Mouse (Mus musculus) lung, embryonic 16.5 days (tissue): ENCODE measurements around the gene Fbxl18. TPM values are rescaled to one million over a fixed set of nuclear protein-coding genes. Genes with fewer than 3 reads are reported as not detected.

Source experiments
- ATAC-seq: fragments of 200-750 bp; cut with Nextera tagmentation; 2 replicates; pipeline ENCODE4 v1.8.0; 2017; ENCODE audit warnings: low read depth, mild to moderate bottlenecking, moderate library complexity
- H3K27ac ChIP-seq: fragments of 300-500 bp; sonication (generic); 2 replicates; pipeline ENCODE4 v1.5.1; 2014; ENCODE audit warnings: mild to moderate bottlenecking, control low read depth, low read length
- H3K27me3 ChIP-seq: fragments of 300-500 bp; sonication (generic); 2 replicates; pipeline ENCODE4 v1.6.1; 2014; ENCODE audit warnings: low read depth, low read length, mixed read lengths; ENCODE audit not compliant: control insufficient read depth, insufficient read depth
- H3K36me3 ChIP-seq: fragments of 300-500 bp; sonication (generic); 2 replicates; pipeline ENCODE4 v1.6.1; 2014; ENCODE audit warnings: low read length; ENCODE audit not compliant: control insufficient read depth, insufficient read depth
- H3K4me1 ChIP-seq: fragments of 300-500 bp; sonication (generic); replicated peaks from 2 replicates; pipeline ENCODE4 v1.6.1; 2014; ENCODE audit warnings: low read length, mixed read lengths; ENCODE audit not compliant: control insufficient read depth, insufficient read depth
- H3K4me2 ChIP-seq: fragments of 300-500 bp; sonication (generic); 2 replicates; pipeline ENCODE4 v1.6.1; 2014; ENCODE audit warnings: low read depth, low read length, control low read depth
- H3K4me3 ChIP-seq: fragments of 300-500 bp; sonication (generic); 2 replicates; pipeline ENCODE4 v1.5.1; 2014; ENCODE audit warnings: mild to moderate bottlenecking, low read length, control low read depth
- H3K9ac ChIP-seq: fragments of 300-500 bp; sonication (generic); 2 replicates; pipeline ENCODE4 v1.6.1; 2014; ENCODE audit warnings: low read length, control low read depth
- H3K9me3 ChIP-seq: fragments of 300-500 bp; sonication (generic); 2 replicates; pipeline ENCODE4 v1.6.1; 2016; ENCODE audit warnings: low read length; ENCODE audit not compliant: control insufficient read depth
- WGBS: fragments of 180-500 bp; shearing (Covaris S2); extraction: QIAGEN DNeasy Blood & Tissue Kit; methylation state at CpG from one replicate; pipeline ENCODE4 v1.1.7; 2014; 5-methylcytosine and 5-hydroxymethylcytosine counted together
- polyA plus RNA-seq: library from polyadenylated mRNA; unstranded; fragments of >200 nt; fragmentation: Nextera tagmentation; extraction: Ambion mirVana; gene quantifications from 2 replicates; pipeline ENCODE4 v1.2.1, GENCODE M21; 2015

The Fbxl18 gene
- polyA plus RNA-seq, 1 experiment from 2014 or later: 10.3 TPM

- Histone ChIP-seq H3K36me3 (peaks cover 52% of the 10 kb centered on the region), H3K4me3 (peak overlapping the region; percentile 6; the same call in 1 of the 2 replicates), H3K9ac (no peak overlapping the region), H3K9me3 (no peaks in the 10 kb centered on the region), H3K27ac (peak overlapping the region; percentile 39), H3K4me1 (peaks cover 18% of the 10 kb centered on the region), H3K27me3 (no peaks in the 10 kb centered on the region), H3K4me2 (0 out of 2 replicates have a peak overlapping the region, but pooled peaks have one; percentile 2)
- ATAC-seq: no peak
- WGBS: 44% methylated on average over 5 of the region's 5 CpGs
Measured at GRCm38 (mm10) chr5:142902506-142903314, 7.5 kb upstream of the Fbxl18 start.

GRCm38 (mm10) chr5:142901846-142902505 is 6.8 kb upstream of the Fbxl18 start:
- Histone ChIP-seq H3K27ac (0 out of 2 replicates have a peak overlapping the region, but pooled peaks have one; percentile 14), H3K4me2 (no peak overlapping the region), H3K9me3 (no peaks in the 10 kb centered on the region), H3K36me3 (peaks cover 52% of the 10 kb centered on the region), H3K27me3 (no peaks in the 10 kb centered on the region), H3K4me3 (no peak overlapping the region; the same call in 1 of the 2 replicates), H3K4me1 (peaks cover 13% of the 10 kb centered on the region), H3K9ac (no peak overlapping the region)
- no peak for ATAC-seq
- WGBS: 47% methylated on average over 4 of the region's 4 CpGs

- Histone ChIP-seq H3K27ac (no peak overlapping the region), H3K4me1 (peaks cover 13% of the 10 kb centered on the region), H3K4me2 (no peak overlapping the region), H3K36me3 (peaks cover 52% of the 10 kb centered on the region), H3K27me3 (no peaks in the 10 kb centered on the region), H3K9me3 (no peaks in the 10 kb centered on the region), H3K4me3 (no peak overlapping the region), H3K9ac (no peak overlapping the region)
- WGBS: 64% methylated on average over 7 of the region's 7 CpGs
- ATAC-seq: no peak
Measured at GRCm38 (mm10) chr5:142901355-142901802, 6.2 kb upstream of the Fbxl18 start.

- H3K4me1 ChIP-seq: peaks cover 17% of the 10 kb centered on the region
- H3K4me3 ChIP-seq: no peak overlapping the region
- H3K9me3 ChIP-seq: no peaks in the 10 kb centered on the region
- H3K36me3 ChIP-seq: peaks cover 52% of the 10 kb centered on the region
- ATAC-seq: no peak
- no peak overlapping the region for H3K4me2 ChIP-seq
- WGBS: 75% methylated on average over 7 of the region's 7 CpGs
- H3K27ac ChIP-seq: no peak overlapping the region
- no peak overlapping the region for H3K9ac ChIP-seq
- no peaks in the 10 kb centered on the region for H3K27me3 ChIP-seq
Measured at GRCm38 (mm10) chr5:142900651-142901050, 5.4 kb upstream of the Fbxl18 start.

GRCm38 (mm10) chr5:142899932-142900533 is 4.8 kb upstream of the Fbxl18 start:
- Histone ChIP-seq H3K4me3 (no peak overlapping the region), H3K36me3 (peaks cover 48% of the 10 kb centered on the region), H3K27ac (no peak overlapping the region)

GRCm38 (mm10) chr5:142899057-142899601 is 3.9 kb upstream of the Fbxl18 start:
- no peak for ATAC-seq
- Histone ChIP-seq H3K36me3 (peaks cover 40% of the 10 kb centered on the region), H3K9me3 (no peaks in the 10 kb centered on the region), H3K27me3 (no peaks in the 10 kb centered on the region), H3K4me1 (peaks cover 14% of the 10 kb centered on the region), H3K27ac (no peak overlapping the region), H3K9ac (no peak overlapping the region), H3K4me2 (no peak overlapping the region), H3K4me3 (no peak overlapping the region)
- WGBS: 76% methylated on average over 9 of the region's 9 CpGs

More at GRCm38 (mm10) chr5:142899932-142900533, 4.8 kb upstream of the Fbxl18 start:
- Histone ChIP-seq H3K4me2 (no peak overlapping the region), H3K27me3 (no peaks in the 10 kb centered on the region), H3K9ac (no peak overlapping the region), H3K9me3 (no peaks in the 10 kb centered on the region), H3K4me1 (peaks cover 17% of the 10 kb centered on the region)
- ATAC-seq: no peak
- WGBS: 64% methylated on average over 5 of the region's 5 CpGs

GRCm38 (mm10) chr5:142898316-142898715 is 3.1 kb upstream of the Fbxl18 start:
- 81% methylated on average over 4 of the region's 4 CpGs for WGBS
- Histone ChIP-seq H3K9me3 (no peaks in the 10 kb centered on the region), H3K4me1 (peaks cover 11% of the 10 kb centered on the region), H3K36me3 (peaks cover 34% of the 10 kb centered on the region), H3K27ac (no peak overlapping the region), H3K27me3 (no peaks in the 10 kb centered on the region), H3K9ac (no peak overlapping the region), H3K4me3 (no peak overlapping the region), H3K4me2 (no peak overlapping the region)
- ATAC-seq: no peak

- Histone ChIP-seq H3K4me1 (peaks cover 11% of the 10 kb centered on the region), H3K36me3 (peaks cover 28% of the 10 kb centered on the region), H3K27ac (no peak overlapping the region), H3K4me2 (no peak overlapping the region), H3K4me3 (no peak overlapping the region), H3K9ac (no peak overlapping the region), H3K27me3 (no peaks in the 10 kb centered on the region), H3K9me3 (no peaks in the 10 kb centered on the region)
- no peak for ATAC-seq
- WGBS: 82% methylated on average over 7 of the region's 7 CpGs
Measured at GRCm38 (mm10) chr5:142897568-142898248, 2.5 kb upstream of the Fbxl18 start.
